12 mouse cellular contexts compared by ENCODE assay signal in genomic region chr1:72575121-72575520, GRCm38 (mm10). TPM values are rescaled to one million over a fixed set of nuclear protein-coding genes. Genes with fewer than 3 reads are reported as not detected.
DNase-seq lines count a peak whose midpoint lies in the region; ATAC-seq and TF ChIP-seq lines count a peak whose summit lies in the region.
"Had no signal": no experiment of that assay in that cellular context is flagged by ENCODE, and none has a peak within 500 bp of the region (broad histone marks: within the 10 kb centered on the region; RNA-seq: fewer than 3 reads in every experiment).

No protein-coding gene starts in this region.

- TF ChIP-seq CTCF in liver, postnatal 0 days (IDR thresholded peaks at IDR 0.05; ENCODE audit: low read depth) = peak; percentile 59
- TF ChIP-seq CTCF in E14TG2a.4 (conservative IDR thresholded peaks at IDR 0.05; ENCODE audit: low read length) = peak; percentile 76

- H3K4me2 ChIP-seq in forebrain, embryonic 14.5 days (ENCODE audit: low read length) = no peak overlapping the region
- H3K4me2 ChIP-seq in forebrain, embryonic 15.5 days (replicated peaks) = no peak overlapping the region
- no peak overlapping the region for H3K4me2 ChIP-seq in liver, postnatal 0 days (ENCODE audit: low read depth, low read length)
- no peak overlapping the region for H3K4me2 ChIP-seq in liver, embryonic 12.5 days
- no peak overlapping the region for H3K4me2 ChIP-seq in forebrain, embryonic 13.5 days
- H3K4me2 ChIP-seq: kidney, embryonic 15.5 days had no signal

- TF ChIP-seq EP300 in liver, postnatal 0 days (IDR thresholded peaks at IDR 0.05; ENCODE audit: low read depth) = no peak

- H3K27me3 ChIP-seq in forebrain, embryonic 14.5 days (replicated peaks; ENCODE audit: control insufficient read depth, insufficient read depth, low read length) = no peaks in the 10 kb centered on the region
- H3K27me3 ChIP-seq in forebrain, embryonic 15.5 days = no peaks in the 10 kb centered on the region
- H3K27me3 ChIP-seq in liver, postnatal 0 days (ENCODE audit: insufficient read depth, low read length) = peaks cover 6% of the 10 kb centered on the region; the same call in 1 of the 2 replicates
- H3K27me3 ChIP-seq in liver, embryonic 12.5 days (replicated peaks) = peaks cover 39% of the 10 kb centered on the region
- H3K27me3 ChIP-seq in E14TG2a.4 (ENCODE audit: insufficient read depth, low read length) = peaks cover 25% of the 10 kb centered on the region
- peaks cover 5% of the 10 kb centered on the region for H3K27me3 ChIP-seq in forebrain, embryonic 13.5 days

- no peak for ATAC-seq in forebrain, embryonic 14.5 days
- ATAC-seq in forebrain, embryonic 15.5 days (replicated peaks) = no peak
- ATAC-seq in liver, postnatal 0 days = no peak
- no peak for ATAC-seq in liver, embryonic 12.5 days
- ATAC-seq in megakaryocyte, adult 5-6 weeks (ENCODE audit: poor library complexity, severe bottlenecking) = peak; percentile 43; the same call in 1 of the 2 replicates
- ATAC-seq in forebrain, embryonic 13.5 days = no peak

- no peak overlapping the region for H3K27ac ChIP-seq in forebrain, embryonic 14.5 days (ENCODE audit: low read depth, low read length)
- H3K27ac ChIP-seq in forebrain, embryonic 15.5 days (replicated peaks) = no peak overlapping the region
- H3K27ac ChIP-seq in liver, postnatal 0 days (ENCODE audit: low read depth) = no peak overlapping the region
- no peak overlapping the region for H3K27ac ChIP-seq in liver, embryonic 12.5 days
- H3K27ac ChIP-seq in forebrain, embryonic 13.5 days = no peak overlapping the region
- H3K27ac ChIP-seq: kidney, embryonic 15.5 days; macrophage had no signal

- 66% methylated on average over 4 of the region's 4 CpGs for WGBS in forebrain, embryonic 14.5 days
- 60% methylated on average over 4 of the region's 4 CpGs for WGBS in forebrain, embryonic 15.5 days
- WGBS in liver, postnatal 0 days (ENCODE audit: insufficient replicate concordance) = 42% methylated on average over 4 of the region's 4 CpGs
- WGBS in liver, embryonic 12.5 days (ENCODE audit: insufficient replicate concordance) = 27% methylated on average over 4 of the region's 4 CpGs
- 58% methylated on average over 4 of the region's 4 CpGs for WGBS in forebrain, embryonic 13.5 days

- no peaks in the 10 kb centered on the region for H3K9me3 ChIP-seq in forebrain, embryonic 14.5 days (replicated peaks; ENCODE audit: control insufficient read depth, low read length)
- no peaks in the 10 kb centered on the region for H3K9me3 ChIP-seq in forebrain, embryonic 15.5 days
- H3K9me3 ChIP-seq in liver, postnatal 0 days (ENCODE audit: low read length) = no peaks in the 10 kb centered on the region
- H3K9me3 ChIP-seq in liver, embryonic 12.5 days (replicated peaks) = no peaks in the 10 kb centered on the region
- no peaks in the 10 kb centered on the region for H3K9me3 ChIP-seq in E14TG2a.4 (ENCODE audit: low read length)
- H3K9me3 ChIP-seq in forebrain, embryonic 13.5 days (replicated peaks) = no peaks in the 10 kb centered on the region
- H3K9me3 ChIP-seq: kidney, embryonic 15.5 days had no signal

- peaks cover 15% of the 10 kb centered on the region for H3K4me1 ChIP-seq in forebrain, embryonic 14.5 days (ENCODE audit: control insufficient read depth, insufficient read depth, low read length)
- H3K4me1 ChIP-seq in forebrain, embryonic 15.5 days = peaks cover 20% of the 10 kb centered on the region
- no peaks in the 10 kb centered on the region for H3K4me1 ChIP-seq in liver, postnatal 0 days (ENCODE audit: insufficient read depth)
- H3K4me1 ChIP-seq in liver, embryonic 12.5 days = no peaks in the 10 kb centered on the region
- H3K4me1 ChIP-seq in E14TG2a.4 (replicated peaks; ENCODE audit: low read depth, low read length) = peaks cover 53% of the 10 kb centered on the region
- H3K4me1 ChIP-seq in forebrain, embryonic 13.5 days = peaks cover 22% of the 10 kb centered on the region

- no peak overlapping the region for H3K4me3 ChIP-seq in forebrain, embryonic 14.5 days (ENCODE audit: low read depth, low read length)
- H3K4me3 ChIP-seq in forebrain, embryonic 15.5 days = no peak overlapping the region
- H3K4me3 ChIP-seq in liver, postnatal 0 days (ENCODE audit: low read depth, low read length) = no peak overlapping the region
- H3K4me3 ChIP-seq in liver, embryonic 12.5 days = no peak overlapping the region
- H3K4me3 ChIP-seq in E14TG2a.4 (replicated peaks; ENCODE audit: low read length) = no peak overlapping the region
- H3K4me3 ChIP-seq in forebrain, embryonic 13.5 days = no peak overlapping the region
- H3K4me3 ChIP-seq: kidney, embryonic 15.5 days had no signal

- DNase-seq in forebrain, embryonic 14.5 days (ENCODE audit: low spot score) = peak; percentile 25
- DNase-seq in liver, postnatal 0 days = no peak
- DNase-seq in thymus, postnatal 0 days (ENCODE audit: low spot score) = no peak
- DNase-seq: heart, postnatal 10 days; right cerebral cortex, postnatal 25 days had no signal

- no peaks in the 10 kb centered on the region for H3K36me3 ChIP-seq in forebrain, embryonic 14.5 days (ENCODE audit: control insufficient read depth, insufficient read depth, low read length)
- H3K36me3 ChIP-seq in forebrain, embryonic 15.5 days = no peaks in the 10 kb centered on the region
- H3K36me3 ChIP-seq in liver, postnatal 0 days (replicated peaks; ENCODE audit: insufficient read depth, low read length) = no peaks in the 10 kb centered on the region
- H3K36me3 ChIP-seq in liver, embryonic 12.5 days = no peaks in the 10 kb centered on the region
- no peaks in the 10 kb centered on the region for H3K36me3 ChIP-seq in E14TG2a.4 (ENCODE audit: insufficient read depth, low read length)
- H3K36me3 ChIP-seq in forebrain, embryonic 13.5 days (ENCODE audit: poor library complexity, severe bottlenecking) = no peaks in the 10 kb centered on the region
- H3K36me3 ChIP-seq: kidney, embryonic 15.5 days had no signal

- no peak overlapping the region for H3K9ac ChIP-seq in forebrain, embryonic 14.5 days (ENCODE audit: low read length)
- no peak overlapping the region for H3K9ac ChIP-seq in forebrain, embryonic 15.5 days (replicated peaks)
- no peak overlapping the region for H3K9ac ChIP-seq in liver, postnatal 0 days (replicated peaks)
- no peak overlapping the region for H3K9ac ChIP-seq in liver, embryonic 12.5 days
- H3K9ac ChIP-seq in forebrain, embryonic 13.5 days = no peak overlapping the region
- H3K9ac ChIP-seq: kidney, embryonic 15.5 days had no signal

RNA-seq across cellular contexts. Expression of gene Smarcal1, which starts 7.9 kb away (rescaled TPM):
- 28.6 and 35.0 TPM in 2 replicates for polyA plus RNA-seq in forebrain, embryonic 14.5 days (2014; fragmentation: Nextera tagmentation; extraction: Ambion mirVana)
- polyA plus RNA-seq in forebrain, embryonic 15.5 days (2015; fragmentation: Nextera tagmentation; extraction: Ambion mirVana) = 26.9 and 28.2 TPM in 2 replicates
- 3.0 and 3.5 TPM in 2 replicates for polyA plus RNA-seq in liver, postnatal 0 days (2015; fragmentation: Nextera tagmentation; extraction: Ambion mirVana)
- polyA plus RNA-seq in liver, embryonic 12.5 days (2016; fragmentation: Nextera tagmentation; extraction: Ambion mirVana) = 12.0 and 13.9 TPM in 2 replicates
- 16.3 and 18.0 TPM in 2 replicates for total RNA-seq in megakaryocyte, adult 5-6 weeks (2015)
- total RNA-seq in megakaryocyte, adult 5-6 weeks (2017) = 15.3 and 18.6 TPM in 2 replicates
- polyA plus RNA-seq in thymus, postnatal 0 days (2015; fragmentation: Nextera tagmentation; extraction: Ambion mirVana) = 16.2 and 17.2 TPM in 2 replicates
- polyA plus RNA-seq in forebrain, embryonic 13.5 days (2015; fragmentation: Nextera tagmentation; extraction: Ambion mirVana) = 24.2 and 25.0 TPM in 2 replicates

RNA-seq across cellular contexts. Expression of gene March4, which starts 38.4 kb away (rescaled TPM):
- 2.8 and 3.6 TPM in 2 replicates for polyA plus RNA-seq in forebrain, embryonic 14.5 days (2014; fragmentation: Nextera tagmentation; extraction: Ambion mirVana)
- polyA plus RNA-seq in forebrain, embryonic 15.5 days (2015; fragmentation: Nextera tagmentation; extraction: Ambion mirVana) = 5.2 and 5.3 TPM in 2 replicates
- not detected in 2 replicates for polyA plus RNA-seq in liver, postnatal 0 days (2015; fragmentation: Nextera tagmentation; extraction: Ambion mirVana)
- not detected in 2 replicates for polyA plus RNA-seq in liver, embryonic 12.5 days (2016; fragmentation: Nextera tagmentation; extraction: Ambion mirVana)
- total RNA-seq in megakaryocyte, adult 5-6 weeks (2015) = 0.05 TPM in 1 of 2 replicates, not detected in the other
- not detected in 2 replicates for total RNA-seq in megakaryocyte, adult 5-6 weeks (2017)
- not detected in 2 replicates for polyA plus RNA-seq in thymus, postnatal 0 days (2015; fragmentation: Nextera tagmentation; extraction: Ambion mirVana)
- 1.6 and 1.8 TPM in 2 replicates for polyA plus RNA-seq in forebrain, embryonic 13.5 days (2015; fragmentation: Nextera tagmentation; extraction: Ambion mirVana)
- total RNA-seq: heart, postnatal 10 days had no signal
- polyA plus RNA-seq: macrophage had no signal
